Comparison of ENCODE assay signal across 36 mouse cellular contexts in the genomic region with DNA sequence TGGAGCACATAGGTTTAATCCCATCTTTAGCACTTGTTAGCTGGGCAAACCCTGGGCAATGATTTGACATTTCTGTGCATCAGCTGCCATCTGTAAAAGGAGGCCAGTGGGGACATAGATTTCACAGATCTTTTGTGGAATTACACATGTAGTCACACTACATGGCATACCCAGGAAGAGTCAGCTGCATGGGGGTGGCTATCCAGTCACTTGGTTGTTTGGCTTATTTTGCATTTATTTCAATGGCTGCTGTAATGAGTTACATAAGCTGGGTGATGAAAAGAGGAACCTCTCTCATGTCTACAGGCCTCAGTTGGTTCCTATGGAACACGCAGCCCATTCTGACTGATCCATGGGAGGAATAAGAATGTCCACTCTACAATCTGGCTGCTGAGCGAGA. TPM values are rescaled to one million over a fixed set of nuclear protein-coding genes. Genes with fewer than 3 reads are reported as not detected.
"Had no signal": no experiment of that assay in that cellular context is flagged by ENCODE, and none has a peak within 500 bp of the region (broad histone marks: within the 10 kb centered on the region; RNA-seq: fewer than 3 reads in every experiment).

No protein-coding gene starts in this region.

- H3K27me3 ChIP-seq: hindbrain, embryonic 13.5 days; hindbrain, embryonic 15.5 days; kidney, embryonic 15.5 days; limb, embryonic 15.5 days; liver, embryonic 12.5 days had no signal

- H3K9ac ChIP-seq: forebrain, postnatal 0 days; heart, embryonic 13.5 days; heart, embryonic 15.5 days; hindbrain, embryonic 13.5 days; hindbrain, embryonic 15.5 days; kidney, embryonic 15.5 days; limb, embryonic 13.5 days; limb, embryonic 15.5 days; liver, embryonic 12.5 days; liver, embryonic 14.5 days had no signal

- H3K9me3 ChIP-seq: heart, embryonic 13.5 days; heart, embryonic 15.5 days; hindbrain, embryonic 13.5 days; hindbrain, embryonic 15.5 days; kidney, embryonic 15.5 days; limb, embryonic 13.5 days; limb, embryonic 15.5 days; liver, embryonic 12.5 days had no signal

- H3K4me3 ChIP-seq: heart, adult 2 months; heart, embryonic 13.5 days; heart, embryonic 15.5 days; hindbrain, embryonic 13.5 days; hindbrain, embryonic 15.5 days; kidney, embryonic 15.5 days; limb, embryonic 13.5 days; limb, embryonic 15.5 days; liver, embryonic 12.5 days had no signal

- DNase-seq: forebrain, postnatal 0 days; gastrocnemius, postnatal 14 days; gastrocnemius, postnatal 36 days; heart, adult 11 months; heart, adult 2 months; heart, postnatal 14 days; heart, postnatal 36 days; kidney, adult 11 months; kidney, adult 2 months; kidney, adult 9 months; kidney, postnatal 14 days; kidney, postnatal 36 days; left cerebral cortex, postnatal 4 days had no signal

- H3K4me1 ChIP-seq: heart, embryonic 13.5 days; heart, embryonic 15.5 days; hindbrain, embryonic 13.5 days; hindbrain, embryonic 15.5 days; kidney, embryonic 15.5 days; limb, embryonic 13.5 days; limb, embryonic 15.5 days; liver, embryonic 12.5 days had no signal

- H3K27ac ChIP-seq: heart, adult 2 months; heart, embryonic 13.5 days; heart, embryonic 15.5 days; hindbrain, embryonic 13.5 days; hindbrain, embryonic 15.5 days; hindbrain, postnatal 0 days; kidney, embryonic 15.5 days; kidney, postnatal 0 days; limb, embryonic 13.5 days; limb, embryonic 15.5 days; liver, embryonic 12.5 days; liver, embryonic 14.5 days had no signal

- H3K36me3 ChIP-seq: heart, embryonic 13.5 days; heart, embryonic 15.5 days; hindbrain, embryonic 13.5 days; hindbrain, embryonic 15.5 days; kidney, embryonic 15.5 days; limb, embryonic 13.5 days; limb, embryonic 15.5 days; liver, embryonic 12.5 days had no signal

- H3K4me2 ChIP-seq: heart, embryonic 11.5 days; heart, embryonic 13.5 days; heart, embryonic 15.5 days; hindbrain, embryonic 13.5 days; hindbrain, embryonic 15.5 days; kidney, embryonic 15.5 days; limb, embryonic 13.5 days; limb, embryonic 15.5 days; liver, embryonic 12.5 days had no signal

- ATAC-seq: forebrain, postnatal 0 days; hindbrain, postnatal 0 days; intestine, embryonic 16.5 days; liver, embryonic 12.5 days had no signal

RNA-seq across cellular contexts. Expression of a gene that starts 40.5 kb away (rescaled TPM):
- total RNA-seq: gastrocnemius, adult 18-20 months; gastrocnemius, adult 8-10 months; gastrocnemius, postnatal 14 days; gastrocnemius, postnatal 36 days; heart, adult 2 months; heart, postnatal 14 days; heart, postnatal 36 days; hematopoietic stem cell, adult 5-6 weeks; liver, adult 2 months had no signal
- polyA plus RNA-seq: gonadal fat pad, adult 2 months; heart, adult 2 months; heart, embryonic 11.5 days; heart, embryonic 13.5 days; heart, embryonic 15.5 days; heart, postnatal 0 days; hindbrain, embryonic 11.5 days; intestine, embryonic 14.5 days; intestine, embryonic 16.5 days; kidney, adult 2 months; kidney, embryonic 15.5 days; kidney, postnatal 0 days; large intestine, adult 2 months; limb, embryonic 11.5 days; liver, adult 2 months; liver, embryonic 12.5 days; liver, embryonic 14.5 days had no signal
